Mouse (Mus musculus): Measurements from ENCODE around the gene Adamts12.

The Adamts12 gene

DNA sequence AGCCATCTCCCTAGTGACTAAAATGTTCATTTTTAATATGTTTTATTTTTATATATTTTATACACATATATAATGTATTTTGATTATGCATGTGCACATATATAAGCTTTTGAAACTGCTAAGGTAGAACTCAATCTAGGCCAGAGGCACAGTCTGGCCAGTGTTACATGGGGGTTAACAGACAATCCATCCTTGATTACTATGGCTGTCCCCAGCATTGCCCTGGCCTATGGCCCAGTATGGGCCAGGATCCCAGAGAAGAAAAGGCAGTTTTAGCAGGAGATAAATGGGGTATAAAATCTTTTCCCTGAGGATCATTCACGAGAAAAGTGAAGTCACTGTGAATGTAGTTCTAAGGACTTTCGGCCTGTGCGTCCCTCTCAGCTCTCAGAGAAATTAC, 223.2 kb downstream of the Adamts12 start:
- no peak for DNase-seq (ENCODE audit: low spot score in 2 of 2)

DNA sequence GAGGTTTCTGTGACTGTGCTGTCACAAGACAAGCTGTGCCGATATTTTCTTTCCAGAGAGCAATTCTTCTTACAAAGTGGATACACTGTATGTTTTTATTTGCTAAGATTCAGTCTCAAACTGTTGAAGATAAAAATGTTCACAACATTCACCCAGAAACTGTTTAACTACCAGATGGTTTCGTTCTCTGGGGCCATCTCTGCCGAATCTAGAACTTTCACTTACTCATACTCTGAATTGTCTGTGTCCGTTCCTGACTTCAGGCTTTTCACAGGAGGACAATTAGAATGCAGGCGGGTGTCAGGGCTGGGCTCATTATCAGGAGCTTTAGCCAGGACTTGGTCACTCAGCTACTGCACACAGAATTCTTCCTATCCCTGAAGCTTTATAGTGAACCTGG, 227.7 kb downstream of the Adamts12 start:
- DNase-seq (ENCODE audit: low spot score in 2 of 2): no peak

DNA sequence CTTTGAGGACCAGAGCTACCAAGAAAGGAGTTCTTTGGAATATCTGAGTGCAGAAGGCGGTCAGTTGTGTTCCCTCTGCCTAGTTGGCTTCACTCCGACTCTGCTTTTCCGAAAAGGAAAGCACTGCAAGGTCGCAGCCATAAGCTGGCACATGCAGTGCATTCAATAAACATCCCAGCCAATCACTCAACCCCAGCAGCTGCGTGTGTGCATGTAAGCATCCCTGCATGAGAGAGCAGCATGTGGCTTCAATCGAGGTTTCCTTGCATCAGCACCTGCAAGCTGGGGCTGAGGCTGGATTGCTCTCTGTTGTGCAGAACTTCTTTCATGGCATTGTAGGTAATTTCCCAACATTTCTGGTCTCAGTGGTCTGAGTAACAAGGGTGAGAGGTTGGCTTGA, 230.4 kb downstream of the Adamts12 start:
- DNase-seq (ENCODE audit: low spot score in 2 of 2): no peak

DNA sequence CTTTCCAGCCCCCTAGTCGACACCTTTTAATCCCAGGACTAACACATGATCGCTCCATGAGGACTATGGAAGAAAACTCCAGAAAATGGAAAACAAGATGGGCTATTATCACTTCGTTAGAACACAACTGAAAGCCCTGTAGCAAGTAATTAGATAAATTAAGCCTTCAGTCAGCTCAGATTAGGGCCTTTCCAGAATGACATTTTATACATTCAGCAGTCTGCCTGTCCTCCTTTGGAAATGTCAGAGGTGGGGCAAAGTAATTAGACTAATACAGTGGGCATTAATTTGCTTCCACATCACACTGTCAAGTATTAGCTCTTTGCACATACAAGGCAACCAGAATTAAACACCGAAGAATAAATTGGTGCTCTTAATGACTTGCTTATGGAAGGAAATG, 233.4 kb downstream of the Adamts12 start:
- no peak for DNase-seq (ENCODE audit: low spot score in 2 of 2)

DNA sequence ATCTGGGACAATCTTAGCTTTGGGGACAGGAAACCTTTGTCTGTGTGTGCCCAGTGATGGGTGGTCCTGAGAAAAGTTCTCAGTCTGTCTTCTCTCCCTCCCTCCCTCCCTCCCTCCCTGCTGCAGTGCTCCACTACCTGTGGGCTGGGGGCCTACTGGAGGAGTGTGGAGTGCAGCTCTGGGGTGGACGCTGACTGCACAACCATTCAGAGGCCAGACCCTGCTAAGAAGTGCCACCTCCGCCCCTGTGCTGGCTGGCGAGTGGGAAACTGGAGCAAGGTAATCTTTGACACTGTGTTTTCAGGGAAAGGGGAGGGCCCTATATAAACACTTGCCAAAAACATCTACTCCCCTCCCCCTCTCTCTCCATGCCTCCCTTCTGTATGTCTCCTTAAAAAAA, 252.5 kb downstream of the Adamts12 start:
- no peak for DNase-seq (ENCODE audit: low spot score in 2 of 2)

DNA sequence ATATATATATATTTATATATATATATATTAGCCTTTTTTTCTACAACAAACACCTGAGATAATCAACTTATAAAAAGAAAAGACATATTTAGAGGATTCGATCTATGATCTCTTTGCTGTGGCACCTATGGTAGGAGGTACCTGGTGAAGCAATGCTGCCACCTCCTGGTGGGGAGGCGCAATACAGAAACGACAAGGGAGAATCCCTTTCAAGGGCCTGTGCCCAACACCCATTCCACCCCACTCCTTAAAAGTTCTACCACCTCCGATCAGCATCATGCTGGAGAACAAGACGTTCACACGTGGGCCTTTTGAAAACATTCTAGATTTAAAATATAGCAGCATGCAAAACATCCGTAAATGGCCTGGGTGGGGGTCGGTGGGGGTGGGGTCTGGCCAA, 255.9 kb downstream of the Adamts12 start:
- DNase-seq (ENCODE audit: low spot score in 2 of 2): peak; percentile 22 to 29

DNA sequence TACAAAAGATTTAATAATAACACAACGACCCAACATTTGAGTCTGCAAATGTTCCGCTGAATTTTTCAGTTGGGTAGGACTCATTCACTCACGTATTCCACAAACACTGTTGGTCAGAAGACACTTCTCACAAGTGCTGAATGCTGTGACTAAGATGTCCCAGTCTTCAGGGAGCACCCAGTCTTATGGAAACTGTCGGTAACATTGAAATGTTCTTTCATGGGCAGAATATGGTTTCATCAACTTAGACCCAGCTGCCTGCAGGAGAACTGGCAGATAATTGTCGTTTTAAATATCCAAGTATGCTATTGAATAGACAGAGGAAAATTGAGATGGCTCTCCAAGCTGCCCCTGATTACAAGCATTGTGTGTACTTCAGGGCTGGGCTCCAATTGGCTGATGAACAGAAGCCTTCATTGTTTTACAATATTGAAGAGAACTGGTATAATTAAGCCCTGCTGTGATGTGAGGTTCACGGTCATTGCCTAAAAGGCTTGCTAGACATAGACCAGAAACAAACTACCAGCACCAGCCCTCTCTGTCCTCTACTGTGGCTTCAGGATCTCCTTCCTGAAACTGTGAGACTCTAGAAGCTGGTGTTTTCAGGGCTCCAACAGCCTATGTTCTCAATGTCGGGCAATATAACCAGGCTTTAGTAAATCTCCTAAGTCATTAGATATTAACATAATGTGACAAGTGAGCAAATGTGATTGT, 275.0 kb downstream of the Adamts12 start:
- no peak for DNase-seq (ENCODE audit: low spot score in 2 of 2)

DNA sequence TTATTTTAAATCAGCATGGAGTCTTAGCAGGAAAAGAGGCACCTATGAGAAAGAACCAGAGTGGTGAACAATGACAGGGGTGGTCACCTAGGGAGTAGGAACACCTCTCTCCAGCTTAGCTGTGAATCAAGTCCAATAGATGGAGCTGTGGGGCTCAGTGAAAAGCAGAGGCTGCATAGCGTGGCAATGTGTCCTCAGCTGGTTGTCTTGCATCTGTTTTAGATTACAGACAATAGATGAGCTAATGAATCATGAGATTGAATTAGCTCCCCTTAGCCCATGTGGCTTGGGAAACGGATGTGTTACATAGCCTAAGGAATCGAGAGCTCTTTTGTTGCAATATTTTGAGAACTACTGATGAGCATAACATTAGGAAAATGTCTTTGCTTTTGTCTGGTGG, 291.3 kb downstream of the Adamts12 start:
- DNase-seq (ENCODE audit: low spot score in 2 of 2): no peak

DNA sequence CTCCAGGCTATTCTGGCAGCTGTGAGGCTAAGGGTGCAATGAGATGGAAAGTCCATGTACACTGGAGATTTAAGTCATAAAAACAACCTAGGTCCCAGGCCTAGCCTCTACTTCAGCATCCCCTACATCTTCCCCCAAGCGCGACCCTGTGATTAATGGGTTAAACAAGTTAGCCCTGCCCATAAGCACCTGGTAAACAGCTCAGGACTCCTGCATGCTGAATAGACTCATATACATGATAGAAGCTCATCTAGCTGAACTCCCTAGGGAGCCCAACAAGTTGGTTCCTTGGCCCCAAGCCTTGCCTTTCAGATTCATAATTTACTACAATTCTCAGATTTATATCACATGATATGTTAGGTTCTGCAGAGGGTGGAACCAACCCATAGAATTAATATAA, 292.9 kb downstream of the Adamts12 start:
- no peak for DNase-seq (ENCODE audit: low spot score in 2 of 2)

DNA sequence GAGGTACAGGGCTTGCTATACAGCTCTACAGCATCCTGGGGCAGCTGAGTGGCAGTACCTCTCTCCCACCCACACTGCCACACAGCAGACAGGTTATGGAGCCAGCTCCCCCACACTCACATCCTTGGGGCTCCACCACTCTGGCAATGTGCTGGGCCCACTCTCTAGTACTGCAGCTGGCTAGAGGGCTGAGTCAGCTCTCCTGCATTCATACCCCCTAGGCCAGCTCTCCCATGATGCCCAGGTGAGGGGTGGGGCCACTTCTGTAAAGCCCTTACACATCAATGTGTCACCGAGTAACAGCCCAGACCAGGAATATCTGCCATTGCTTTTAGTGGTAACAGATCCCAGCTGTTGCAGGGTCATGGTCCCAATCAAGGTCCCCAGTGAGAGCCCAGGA, 296.3 kb downstream of the Adamts12 start:
- DNase-seq (ENCODE audit: low spot score in 2 of 2): no peak

DNA sequence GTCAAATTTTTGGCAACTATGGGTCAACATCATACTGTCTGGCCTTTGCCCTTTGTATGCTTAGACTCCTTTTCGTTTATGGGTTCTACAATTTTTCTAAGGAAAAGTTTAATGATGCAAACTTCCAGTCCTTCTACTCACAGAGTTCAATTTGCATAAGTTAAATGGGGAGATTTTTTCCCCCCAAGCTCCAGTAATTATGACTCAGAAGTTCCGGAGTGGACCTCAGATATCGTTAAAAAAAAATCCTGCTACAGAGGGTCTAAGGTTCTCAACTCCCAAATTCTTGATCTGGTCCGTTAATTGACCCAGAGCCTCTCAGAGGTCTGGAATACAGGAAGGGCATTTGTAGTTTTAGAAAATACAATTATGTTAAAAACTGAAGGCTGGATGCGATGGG, 297.2 kb downstream of the Adamts12 start:
- DNase-seq (ENCODE audit: low spot score in 2 of 2): no peak

DNA sequence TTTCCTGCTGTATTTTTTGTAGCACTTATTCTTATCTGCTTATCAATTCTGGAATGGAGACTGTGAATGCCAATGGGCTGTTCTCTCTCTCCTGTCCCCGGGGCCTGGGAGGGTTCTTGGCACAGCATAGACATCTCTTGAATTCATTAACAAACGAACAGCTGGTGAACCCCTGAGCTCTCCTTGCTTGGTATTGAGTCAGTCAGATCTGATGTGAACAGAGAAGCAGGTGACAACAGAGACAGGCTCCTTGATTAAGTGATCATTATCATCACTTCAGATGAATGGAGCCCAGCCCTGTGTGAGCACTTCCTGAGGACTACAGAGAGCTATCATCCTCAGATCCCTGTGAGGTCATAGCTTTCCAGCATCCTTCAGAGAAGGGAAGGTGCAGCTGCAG, 299.5 kb downstream of the Adamts12 start:
- no peak for DNase-seq (ENCODE audit: low spot score in 2 of 2)

DNA sequence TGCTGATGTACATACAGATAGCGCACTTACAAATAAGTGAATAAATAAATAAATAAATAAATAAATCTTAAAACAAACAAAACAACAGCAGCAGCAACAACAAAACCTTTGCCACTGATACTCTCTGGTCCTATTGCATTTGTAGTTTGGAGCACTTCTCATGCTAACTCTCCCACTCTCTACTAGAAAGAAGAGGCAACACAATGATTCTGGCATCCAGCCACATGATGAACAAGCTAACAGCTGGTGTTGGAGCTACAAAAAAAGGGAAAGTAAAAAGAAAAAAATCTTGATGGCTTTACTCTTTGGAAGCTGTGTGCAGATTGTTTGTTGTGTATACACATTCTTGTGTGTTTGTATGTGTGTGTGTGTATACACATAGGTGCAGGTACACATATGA, 300.2 kb downstream of the Adamts12 start:
- DNase-seq (ENCODE audit: low spot score in 2 of 2): no peak

DNA sequence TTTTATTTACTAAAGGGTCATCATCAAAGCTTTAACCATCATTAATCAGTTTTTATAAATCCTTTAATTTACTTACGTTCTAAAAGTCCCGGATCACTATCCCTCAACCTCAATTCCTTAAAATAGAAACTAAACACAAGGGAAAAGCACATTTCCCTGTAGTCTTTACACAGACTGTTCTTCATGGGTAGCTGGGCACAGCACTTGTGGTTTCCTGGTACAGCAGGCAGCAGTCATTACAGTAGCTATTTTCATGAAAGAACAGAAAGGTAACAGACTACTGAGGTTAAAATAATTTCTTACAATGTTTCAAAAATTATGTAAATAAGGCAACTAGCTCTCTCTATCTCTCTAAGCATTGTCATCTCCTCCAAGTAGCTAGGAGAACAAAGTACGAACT, 305.0 kb downstream of the Adamts12 start:
- DNase-seq (ENCODE audit: low spot score in 2 of 2): no peak

DNA sequence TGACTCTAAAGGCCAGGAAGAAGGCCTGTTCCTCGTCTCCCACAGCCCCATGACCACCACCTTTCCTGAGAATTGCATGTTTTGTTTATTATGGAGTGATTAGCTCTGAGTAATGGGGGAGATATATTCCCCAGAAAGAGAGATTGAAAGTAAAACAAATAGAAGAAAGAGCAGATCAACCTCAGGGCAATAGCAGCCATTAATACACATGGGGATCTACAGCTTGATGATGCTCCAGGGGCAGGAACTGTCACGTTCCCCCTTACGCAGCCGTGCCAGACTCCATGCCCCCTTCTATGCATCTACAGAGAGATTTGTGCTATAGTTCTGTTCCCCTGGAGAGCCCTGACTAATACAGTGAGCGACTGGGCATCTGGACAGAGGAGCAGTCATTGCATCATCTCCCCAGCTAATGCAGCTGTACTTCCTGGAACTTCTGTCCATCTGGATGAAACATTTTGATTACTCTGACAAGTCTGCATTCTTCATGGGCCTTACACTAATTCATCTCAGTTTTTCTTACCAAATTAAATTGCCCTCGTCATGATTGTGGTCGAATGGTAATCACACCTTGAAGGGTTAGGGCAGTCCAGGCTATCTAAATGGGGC, 306.0 kb downstream of the Adamts12 start:
- no peak for DNase-seq (ENCODE audit: low spot score in 2 of 2)

DNA sequence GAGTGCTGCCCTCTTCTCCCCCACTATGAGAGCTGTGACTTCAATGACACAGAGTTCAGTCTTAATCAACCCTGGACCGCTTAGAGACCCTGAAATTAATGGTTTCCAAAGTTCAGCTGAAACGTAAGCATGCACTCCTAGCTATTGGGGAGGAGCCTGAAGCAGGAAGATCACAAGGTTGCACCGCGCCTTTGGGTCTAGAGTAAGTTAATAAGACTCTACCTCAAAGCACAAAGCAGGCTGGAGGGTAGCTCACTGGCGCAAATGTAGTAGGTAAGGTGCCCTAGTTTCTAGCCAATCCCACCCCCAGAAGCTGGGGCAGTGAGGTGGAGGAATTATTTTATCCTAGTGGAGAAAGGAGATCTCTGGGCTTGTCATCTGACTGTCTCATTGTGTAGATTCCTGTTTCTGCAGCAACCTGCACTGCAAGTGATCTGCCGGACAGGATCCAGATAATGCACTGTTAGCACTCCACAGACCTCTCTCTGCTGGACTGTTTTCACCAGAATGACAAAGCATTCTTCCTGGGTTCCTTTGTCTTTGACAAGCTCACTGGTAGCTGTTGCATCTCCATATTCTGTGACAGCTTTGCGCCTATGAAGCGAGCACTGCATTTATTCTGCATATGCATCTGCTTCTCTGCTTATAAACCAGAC, 315.0 kb downstream of the Adamts12 start:
- no peak for DNase-seq (ENCODE audit: low spot score in 2 of 2)

DNA sequence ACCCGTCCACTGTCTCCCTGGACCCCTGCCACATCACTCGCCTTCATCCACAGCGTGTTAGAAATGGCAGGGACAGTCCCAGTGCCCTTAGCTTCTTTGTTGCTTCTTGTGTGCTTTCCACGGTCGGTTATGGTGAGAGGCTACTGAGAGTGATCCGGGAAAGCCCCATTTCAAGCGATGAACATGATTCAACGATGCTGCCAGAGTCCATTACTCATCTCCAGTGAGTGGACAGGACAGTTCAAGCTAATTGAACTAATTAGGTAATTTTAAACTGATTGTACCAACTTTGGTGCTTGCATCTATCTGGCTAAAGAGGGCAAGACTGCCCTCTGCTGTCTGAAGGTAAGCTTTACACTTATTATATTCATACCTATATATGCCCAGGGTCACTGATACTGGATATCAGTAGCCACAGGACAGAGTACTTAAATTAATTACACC, 315.5 kb downstream of the Adamts12 start:
- no peak for DNase-seq (ENCODE audit: low spot score in 2 of 2)

DNA sequence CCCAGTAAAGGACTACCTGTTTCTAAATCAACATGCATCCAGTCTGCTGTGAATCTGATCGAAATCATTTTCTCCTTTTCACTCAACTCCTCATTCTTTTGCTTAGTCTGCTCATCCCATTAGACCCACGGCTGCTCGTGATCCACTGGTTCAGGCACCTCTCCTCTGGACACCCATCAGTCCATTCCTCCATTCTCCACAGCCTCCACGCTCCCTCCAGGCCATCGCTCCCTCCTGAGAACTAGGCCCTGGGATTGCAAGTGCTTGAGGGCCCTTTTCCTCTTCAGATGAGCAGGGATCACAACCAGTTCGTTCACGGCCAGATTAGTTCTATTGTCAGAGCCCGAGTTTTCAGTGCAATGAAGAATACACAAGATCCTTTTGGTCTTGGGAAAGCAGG, 316.0 kb downstream of the Adamts12 start:
- no peak for DNase-seq (ENCODE audit: low spot score in 2 of 2)

DNA sequence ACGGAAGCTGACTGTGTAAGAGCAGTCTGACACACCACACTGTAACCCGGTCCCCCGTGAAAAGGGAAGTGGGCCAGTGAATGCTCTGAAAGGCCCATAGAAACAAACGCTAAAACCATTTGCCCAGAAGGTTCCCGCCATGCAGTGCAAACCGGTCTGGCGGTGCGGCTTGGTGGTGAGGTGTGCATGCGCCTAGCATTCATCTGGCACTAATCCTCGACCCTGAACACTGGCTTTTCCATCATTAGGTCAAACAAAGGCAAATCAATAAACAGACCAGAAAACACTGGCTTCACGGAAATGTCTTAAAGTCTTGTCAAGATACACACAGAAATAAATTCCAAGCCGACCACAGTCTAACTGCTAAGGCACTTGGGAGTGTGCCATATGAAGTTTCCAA, 318.0 kb downstream of the Adamts12 start:
- no peak for DNase-seq (ENCODE audit: low spot score in 2 of 2)

DNA sequence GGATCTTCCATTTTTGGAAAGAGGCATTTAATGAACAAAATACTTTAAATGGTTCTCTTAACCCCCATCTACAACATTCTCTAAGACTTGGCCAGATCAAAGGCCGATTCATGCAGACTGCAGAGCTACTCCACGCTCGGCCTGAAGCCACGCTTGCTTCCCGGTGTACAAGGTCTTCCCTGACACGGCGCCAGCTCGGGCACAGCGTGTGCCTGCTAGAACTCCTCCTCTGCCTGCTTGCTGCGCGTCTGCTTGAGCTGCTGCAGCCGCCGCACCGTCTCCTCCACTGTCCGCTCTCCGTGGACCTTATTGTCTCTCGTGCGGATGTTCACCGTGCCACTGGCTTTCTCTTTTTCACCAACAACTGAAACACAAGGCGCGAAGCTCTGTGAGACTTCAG, 319.2 kb downstream of the Adamts12 start:
- DNase-seq (ENCODE audit: low spot score in 2 of 2): no peak

DNA sequence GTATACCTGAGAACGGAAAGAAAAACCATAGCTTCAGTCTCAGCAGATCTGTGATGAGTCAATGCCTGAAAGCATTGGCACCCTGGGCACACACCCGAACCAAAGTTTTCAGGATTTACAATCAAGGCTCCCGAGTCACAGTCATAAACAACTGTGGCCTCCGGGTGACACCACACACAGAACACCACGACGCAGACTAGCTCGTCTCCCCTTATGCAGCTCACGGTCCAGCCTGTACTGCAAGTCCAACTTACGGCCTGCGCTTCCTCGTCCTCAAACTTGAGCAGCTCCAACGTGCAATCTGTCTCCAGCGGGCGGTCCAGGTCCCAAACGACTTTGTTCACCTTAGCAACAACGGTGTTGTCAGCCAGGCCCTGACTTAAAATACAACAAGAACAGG, 328.3 kb downstream of the Adamts12 start:
- no peak for DNase-seq (ENCODE audit: low spot score in 2 of 2)

DNA sequence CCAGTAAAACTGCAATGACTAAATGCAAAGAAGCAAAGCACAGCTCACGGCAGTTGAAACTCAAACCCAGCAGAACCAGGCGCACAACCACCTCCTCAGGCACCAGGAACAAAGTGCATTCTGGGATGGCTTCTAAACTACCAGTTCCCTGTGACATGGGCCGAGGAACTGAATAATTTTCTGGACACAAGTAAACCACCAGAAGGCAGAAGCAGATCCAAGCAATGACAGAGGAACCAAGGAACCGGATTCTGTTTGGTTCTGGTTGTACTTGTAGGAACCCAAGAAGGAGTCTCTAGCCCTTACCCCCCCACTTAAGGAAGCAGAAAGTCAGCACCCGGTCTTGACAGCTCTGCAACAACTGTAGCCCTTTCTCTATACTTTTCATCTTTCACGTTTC, 331.8 kb downstream of the Adamts12 start:
- DNase-seq (ENCODE audit: low spot score in 2 of 2): no peak
